Mouse (Mus musculus) G1E (cell line): ENCODE results near the gene Dgkz. TPM values are rescaled to one million over a fixed set of nuclear protein-coding genes. Genes with fewer than 3 reads are reported as not detected.
A peak's percentile ranks its signal among the peaks of the same experiment; 100 is the strongest.

Source experiments
- ATAC-seq: 2 replicates; pipeline ENCODE4 v1.8.0; 2016; ENCODE audit warnings: mild to moderate bottlenecking; ENCODE audit not compliant: insufficient number of reproducible peaks, poor library complexity, low FRiP score, severe bottlenecking; ENCODE audit errors: extremely low read depth
- DNase-seq: peaks from one replicate; pipeline ENCODE4 v3.0.0; 2012; ENCODE audit warnings: low spot score
- H3K27me3 ChIP-seq: 2 replicates; pipeline ENCODE4 v1.6.1; 2012; ENCODE audit warnings: mild to moderate bottlenecking, low read length, inconsistent platforms; ENCODE audit not compliant: insufficient read depth
- H3K36me3 ChIP-seq: replicated peaks from 2 replicates; pipeline ENCODE3; 2012; ENCODE audit warnings: mild to moderate bottlenecking, inconsistent platforms
- H3K4me1 ChIP-seq: 2 replicates; pipeline ENCODE4 v1.6.1; 2012; ENCODE audit warnings: low read depth, low read length, inconsistent platforms, mixed read lengths; ENCODE audit not compliant: insufficient read depth
- H3K4me3 ChIP-seq: 2 replicates; pipeline ENCODE4 v1.5.1; 2012; ENCODE audit warnings: low read depth, mild to moderate bottlenecking, inconsistent platforms, low read length, moderate library complexity, mixed read lengths
- H3K9me3 ChIP-seq: replicated peaks from 2 replicates; pipeline ENCODE4 v1.6.1; 2012; ENCODE audit warnings: inconsistent platforms
- CTCF ChIP-seq: IDR thresholded peaks from 2 replicates; pipeline ENCODE4 v1.5.1; 2012; ENCODE audit warnings: low read depth, low read length, inconsistent platforms, mixed read lengths
- GATA1 ChIP-seq: IDR thresholded peaks from 2 replicates; pipeline ENCODE4 v1.6.1; 2012; ENCODE audit warnings: borderline replicate concordance, low read length, inconsistent platforms, mixed read lengths
- GATA2 ChIP-seq: IDR thresholded peaks from 2 replicates; pipeline ENCODE4 v1.6.1; 2012; ENCODE audit warnings: low read depth, low read length, inconsistent platforms, borderline replicate concordance
- POLR2AphosphoS5 ChIP-seq: IDR thresholded peaks from 2 replicates; pipeline ENCODE4 v1.6.1; 2012; ENCODE audit warnings: low read depth, low read length, inconsistent platforms; ENCODE audit not compliant: insufficient replicate concordance
- TAL1 ChIP-seq: conservative IDR thresholded peaks from 2 replicates; pipeline ENCODE4 v1.6.1; 2012; ENCODE audit warnings: low read depth, low read length, inconsistent platforms, mixed read lengths
- polyA plus RNA-seq: library from polyadenylated mRNA; stranded (reverse); fragments of >175 nt; gene quantifications from 2 replicates; pipeline ENCODE4 v1.2.3, GENCODE M21; 2012
- total RNA-seq, 2 experiments: library from RNA; stranded (forward) in 1 of 2; stranded (reverse) in 1 of 2; fragments of 200-1000 nt in 1 of 2; fragments of >200 nt in 1 of 2; fragmentation: Nextera tagmentation in 1 of 2; gene quantifications; 2 replicates each; pipeline ENCODE4 v1.2.3; 2014 to 2017

Gene Dgkz
- total and polyA plus RNA-seq, 3 experiments: 115 to 416 (median 290) TPM

GRCm38 (mm10) chr2:91947397-91948150 is 28.1 kb downstream of the Dgkz start:
- H3K36me3 ChIP-seq: peaks cover 79% of the 10 kb centered on the region
- DNase-seq: no peak
- H3K4me1 ChIP-seq: peaks cover 90% of the 10 kb centered on the region

GRCm38 (mm10) chr2:91946836-91947235 is 28.8 kb downstream of the Dgkz start:
- no peaks in the 10 kb centered on the region for H3K27me3 ChIP-seq
- H3K9me3 ChIP-seq: no peaks in the 10 kb centered on the region
- TF ChIP-seq GATA2 (no peak), POLR2AphosphoS5 (no peak), CTCF (no peak), GATA1 (no peak), TAL1 (no peak)
- no peak for DNase-seq
- peak overlapping the region; percentile 77 for H3K4me3 ChIP-seq
- peaks cover 82% of the 10 kb centered on the region for H3K36me3 ChIP-seq
- ATAC-seq: no peak
- H3K4me1 ChIP-seq: peaks cover 89% of the 10 kb centered on the region

More at GRCm38 (mm10) chr2:91947397-91948150, 28.1 kb downstream of the Dgkz start:
- no peaks in the 10 kb centered on the region for H3K9me3 ChIP-seq
- peak overlapping the region; percentile 77 for H3K4me3 ChIP-seq
- no peaks in the 10 kb centered on the region for H3K27me3 ChIP-seq
- TF ChIP-seq GATA1 (no peak), POLR2AphosphoS5 (no peak), CTCF (no peak), GATA2 (no peak), TAL1 (no peak)
- peak; percentile 25 for ATAC-seq

GRCm38 (mm10) chr2:91945483-91945882 is 30.2 kb downstream of the Dgkz start, which contains the start of gene Gm9821:
Gm9821 (plus strand) TSS chr2:91945703.
- peaks cover 78% of the 10 kb centered on the region for H3K4me1 ChIP-seq
- no peaks in the 10 kb centered on the region for H3K27me3 ChIP-seq
- TF ChIP-seq POLR2AphosphoS5 (no peak), GATA2 (no peak), GATA1 (no peak), TAL1 (no peak), CTCF (no peak)
- H3K9me3 ChIP-seq: no peaks in the 10 kb centered on the region
- H3K36me3 ChIP-seq: peaks cover 92% of the 10 kb centered on the region
- ATAC-seq: no peak
- DNase-seq: no peak
- H3K4me3 ChIP-seq: peak within 1 kb of the TSS; percentile 77; the same call in 1 of the 2 replicates

- DNase-seq: peak; percentile 74
- Histone ChIP-seq H3K4me1 (peaks cover 76% of the 10 kb centered on the region), H3K4me3 (peak overlapping the region; percentile 67; the same call in 1 of the 2 replicates), H3K36me3 (peaks cover 100% of the 10 kb centered on the region), H3K9me3 (no peaks in the 10 kb centered on the region), H3K27me3 (no peaks in the 10 kb centered on the region)
- TF ChIP-seq CTCF: peak; percentile 96
- no peak for TF ChIP-seq TAL1
- no peak for TF ChIP-seq GATA2
- TF ChIP-seq POLR2AphosphoS5: no peak
- no peak for TF ChIP-seq GATA1
- ATAC-seq: peak; percentile 31
Measured at GRCm38 (mm10) chr2:91944170-91944950, 31.3 kb downstream of the Dgkz start.

- no peaks in the 10 kb centered on the region for H3K27me3 ChIP-seq
- H3K4me3 ChIP-seq: no peak overlapping the region
- H3K4me1 ChIP-seq: peaks cover 71% of the 10 kb centered on the region
- peaks cover 100% of the 10 kb centered on the region for H3K36me3 ChIP-seq
- H3K9me3 ChIP-seq: no peaks in the 10 kb centered on the region
- DNase-seq (no peak), ATAC-seq (no peak)
- TF ChIP-seq TAL1 (no peak), CTCF (peak; percentile 41), GATA1 (no peak), POLR2AphosphoS5 (no peak), GATA2 (no peak)
Measured at GRCm38 (mm10) chr2:91942356-91942755, 33.3 kb downstream of the Dgkz start.

DNA sequence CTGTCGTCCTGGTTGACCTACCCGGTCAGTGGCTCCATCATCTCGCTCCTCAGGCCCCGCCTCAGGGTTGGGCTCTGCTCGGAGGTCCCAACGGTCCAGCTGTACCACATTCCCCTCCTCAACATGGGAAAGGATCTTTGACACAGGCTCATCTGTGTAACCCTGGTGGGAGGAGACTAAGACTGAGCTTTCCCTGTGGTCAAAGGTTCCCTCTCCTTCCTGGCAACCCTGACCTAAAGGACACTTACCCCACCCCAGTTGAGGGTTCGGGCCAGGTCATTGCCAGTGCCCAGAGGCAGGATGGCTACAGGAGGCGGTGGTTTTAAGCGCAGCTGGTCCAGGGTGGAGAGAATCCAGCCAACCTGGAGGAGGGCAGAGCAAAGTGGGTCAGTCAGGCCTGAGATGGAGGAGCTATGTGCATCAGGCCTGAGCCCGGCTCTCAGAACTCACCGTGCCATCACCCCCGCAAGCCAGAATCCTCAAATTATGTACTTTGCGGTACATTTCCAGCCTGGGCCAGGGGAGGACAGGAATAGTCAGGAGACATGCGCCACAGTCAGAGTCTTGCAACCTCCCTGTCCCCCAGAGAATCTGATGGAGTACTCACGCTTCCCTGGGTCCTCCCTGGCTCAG is 36.2 kb downstream of the Dgkz start:
- peaks cover 71% of the 10 kb centered on the region for H3K4me1 ChIP-seq

More for the DNA sequence above, 36.2 kb downstream of the Dgkz start:
- Histone ChIP-seq H3K9me3 (no peaks in the 10 kb centered on the region), H3K4me3 (no peak overlapping the region), H3K36me3 (peaks cover 100% of the 10 kb centered on the region), H3K27me3 (no peaks in the 10 kb centered on the region)
- TF ChIP-seq POLR2AphosphoS5 (no peak), GATA2 (no peak), TAL1 (no peak), GATA1 (no peak), CTCF (no peak)
- no peak for ATAC-seq
- DNase-seq: no peak
